Mouse (Mus musculus): ENCODE results near the gene Nfe2l1. TPM values are rescaled to one million over a fixed set of nuclear protein-coding genes. Genes with fewer than 3 reads are reported as not detected.
A peak's percentile ranks its signal among the peaks of the same experiment; 100 is the strongest.
"Not testable (repeated sequence)": the region's sequence is repeated elsewhere in the genome, so short reads cannot be mapped to it uniquely, and the experiment has no call there.

Nfe2l1 gene
- polyA plus RNA-seq, 1 experiment from 2014 or later = 52.6 TPM

GRCm38 (mm10) chr11:96813920-96814319 lies 15.8 kb downstream of the Nfe2l1 start:
- Histone ChIP-seq H3K4me3 (replicated peaks) (no peak overlapping the region), H3K27me3 (replicated peaks) (no peaks in the 10 kb centered on the region), H3K27ac (no peak overlapping the region), H3K4me2 (replicated peaks) (no peak overlapping the region), H3K9ac (no peak overlapping the region), H3K4me1 (replicated peaks) (no peaks in the 10 kb centered on the region), H3K9me3 (no peaks in the 10 kb centered on the region), H3K36me3 (peaks cover 43% of the 10 kb centered on the region)
- no peak for ATAC-seq
- 84% methylated on average over 5 of the region's 5 CpGs for WGBS

- 82% methylated on average over 4 of the region's 4 CpGs for WGBS
- Histone ChIP-seq H3K9me3 (no peaks in the 10 kb centered on the region), H3K4me3 (replicated peaks) (no peak overlapping the region), H3K9ac (no peak overlapping the region), H3K4me1 (replicated peaks) (no peaks in the 10 kb centered on the region), H3K27me3 (replicated peaks) (no peaks in the 10 kb centered on the region), H3K36me3 (peaks cover 43% of the 10 kb centered on the region), H3K27ac (no peak overlapping the region), H3K4me2 (replicated peaks) (no peak overlapping the region)
- no peak for ATAC-seq
These were observed 16.3 kb downstream of the Nfe2l1 start for GRCm38 (mm10) chr11:96813455-96813854.

DNA sequence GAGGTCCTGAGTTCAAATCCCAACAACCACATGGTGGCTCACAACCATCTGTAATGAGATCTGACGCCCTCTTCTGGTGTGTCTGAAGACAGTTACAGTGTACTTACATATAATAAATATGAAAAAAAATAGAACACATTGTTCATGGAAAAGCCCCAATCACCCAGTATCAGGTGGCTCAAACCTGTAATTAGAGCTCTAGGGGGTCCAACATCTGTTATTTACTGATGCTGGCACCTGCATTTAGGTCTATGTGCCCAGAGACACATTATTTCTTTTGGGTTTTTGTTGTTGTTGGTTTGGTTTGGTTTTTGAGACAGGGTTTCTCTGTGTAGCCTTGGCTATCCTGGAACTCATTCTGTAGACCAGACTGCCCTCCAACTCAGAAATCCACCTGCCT lies 18.6 kb downstream of the Nfe2l1 start:
- H3K9me3 ChIP-seq; H3K4me3 ChIP-seq (replicated peaks); H3K4me1 ChIP-seq (replicated peaks); H3K4me2 ChIP-seq (replicated peaks); H3K27ac ChIP-seq; ATAC-seq; H3K27me3 ChIP-seq (replicated peaks); H3K9ac ChIP-seq: not testable (repeated sequence)
- H3K36me3 ChIP-seq = peaks cover 31% of the 10 kb centered on the region
- WGBS = 89% methylated on average over 1 of the region's 1 CpGs

GRCm38 (mm10) chr11:96809562-96810235 lies 20.1 kb downstream of the Nfe2l1 start:
- no peak overlapping the region for H3K9ac ChIP-seq
- no peak overlapping the region for H3K27ac ChIP-seq
- H3K4me3 ChIP-seq (replicated peaks) = no peak overlapping the region
- ATAC-seq = no peak
- WGBS = 90% methylated on average over 6 of the region's 6 CpGs
- H3K27me3 ChIP-seq (replicated peaks) = no peaks in the 10 kb centered on the region
- peaks cover 31% of the 10 kb centered on the region for H3K36me3 ChIP-seq
- no peaks in the 10 kb centered on the region for H3K9me3 ChIP-seq
- H3K4me1 ChIP-seq (replicated peaks) = no peaks in the 10 kb centered on the region
- no peak overlapping the region for H3K4me2 ChIP-seq (replicated peaks)

DNA sequence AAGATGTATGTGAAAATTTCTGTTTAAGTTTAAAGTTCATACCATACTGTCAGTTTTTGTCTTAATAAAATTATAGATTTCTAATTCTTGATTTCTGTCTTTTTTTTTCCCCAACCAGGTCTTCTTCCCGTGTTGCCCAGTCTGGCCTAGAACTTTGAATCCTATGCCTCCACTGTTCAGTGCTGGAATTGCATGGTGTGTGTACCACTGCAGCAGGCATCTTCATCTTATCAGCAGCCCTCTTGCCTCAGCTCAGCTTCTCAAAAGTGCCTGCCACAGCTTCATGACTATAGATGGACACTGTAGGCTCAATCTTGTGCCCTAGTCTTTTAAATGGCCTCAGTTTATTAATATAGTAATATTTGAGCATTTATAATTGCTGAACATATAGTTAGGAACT lies 21.7 kb downstream of the Nfe2l1 start:
- Histone ChIP-seq H3K4me3 (replicated peaks) (no peak overlapping the region), H3K27ac (no peak overlapping the region), H3K36me3 (peaks cover 37% of the 10 kb centered on the region), H3K9ac (no peak overlapping the region), H3K27me3 (replicated peaks) (no peaks in the 10 kb centered on the region), H3K4me1 (replicated peaks) (no peaks in the 10 kb centered on the region), H3K9me3 (no peaks in the 10 kb centered on the region), H3K4me2 (replicated peaks) (no peak overlapping the region)
- no peak for ATAC-seq
- 57% methylated on average over 1 of the region's 1 CpGs for WGBS

DNA sequence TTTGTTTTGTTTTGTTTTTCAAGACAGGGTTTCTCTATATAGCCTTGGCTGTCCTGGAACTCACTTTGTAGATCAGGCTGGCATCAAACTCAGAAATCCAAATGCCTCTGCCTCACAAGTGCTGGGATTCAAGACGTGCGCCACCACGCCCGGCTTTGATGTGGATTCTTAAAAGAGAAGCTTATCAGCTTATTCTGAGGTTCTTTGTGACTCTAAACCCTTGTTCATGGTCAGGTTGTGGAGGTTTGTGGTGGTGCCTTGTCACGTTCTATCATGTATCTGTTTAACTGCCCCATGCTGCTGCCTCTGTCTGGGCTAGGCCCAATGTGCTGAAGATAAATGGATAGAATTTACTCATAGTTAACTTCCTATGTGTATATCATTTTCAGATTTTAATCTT lies 24.2 kb downstream of the Nfe2l1 start:
- peaks cover 37% of the 10 kb centered on the region for H3K36me3 ChIP-seq
- no peak overlapping the region for H3K27ac ChIP-seq
- no peak overlapping the region for H3K9ac ChIP-seq
- H3K4me1 ChIP-seq (replicated peaks) = no peaks in the 10 kb centered on the region
- no peak for ATAC-seq
- H3K4me2 ChIP-seq (replicated peaks) = no peak overlapping the region
- 87% methylated on average over 5 of the region's 5 CpGs for WGBS
- no peaks in the 10 kb centered on the region for H3K27me3 ChIP-seq (replicated peaks)
- H3K9me3 ChIP-seq = no peaks in the 10 kb centered on the region
- H3K4me3 ChIP-seq (replicated peaks) = no peak overlapping the region

- peaks cover 10% of the 10 kb centered on the region; the same call in 1 of the 2 replicates for H3K36me3 ChIP-seq
- WGBS = 89% methylated on average over 2 of the region's 2 CpGs
- no peak for ATAC-seq
- H3K9ac ChIP-seq = no peak overlapping the region
- H3K27me3 ChIP-seq (replicated peaks) = no peaks in the 10 kb centered on the region
- no peak overlapping the region for H3K4me2 ChIP-seq (replicated peaks)
- H3K9me3 ChIP-seq = no peaks in the 10 kb centered on the region
- H3K4me3 ChIP-seq (replicated peaks) = no peak overlapping the region
- no peaks in the 10 kb centered on the region for H3K4me1 ChIP-seq (replicated peaks)
- no peak overlapping the region for H3K27ac ChIP-seq
These were observed 30.3 kb downstream of the Nfe2l1 start for GRCm38 (mm10) chr11:96799511-96799910.

GRCm38 (mm10) chr11:96796586-96796985 lies 33.2 kb downstream of the Nfe2l1 start:
- Histone ChIP-seq H3K9ac (no peak overlapping the region), H3K36me3 (peaks cover 4% of the 10 kb centered on the region; the same call in 1 of the 2 replicates), H3K27ac (no peak overlapping the region), H3K4me1 (replicated peaks) (no peaks in the 10 kb centered on the region; the same call in 1 of the 2 replicates), H3K4me3 (replicated peaks) (no peak overlapping the region), H3K9me3 (no peaks in the 10 kb centered on the region), H3K4me2 (replicated peaks) (no peak overlapping the region), H3K27me3 (replicated peaks) (no peaks in the 10 kb centered on the region)
- WGBS = 67% methylated on average over 1 of the region's 1 CpGs
- ATAC-seq = no peak

GRCm38 (mm10) chr11:96796081-96796480 lies 33.7 kb downstream of the Nfe2l1 start:
- Histone ChIP-seq H3K4me3 (replicated peaks) (no peak overlapping the region), H3K9me3 (no peaks in the 10 kb centered on the region), H3K4me1 (replicated peaks) (no peaks in the 10 kb centered on the region; the same call in 1 of the 2 replicates), H3K9ac (no peak overlapping the region), H3K27me3 (replicated peaks) (no peaks in the 10 kb centered on the region), H3K4me2 (replicated peaks) (no peak overlapping the region), H3K27ac (no peak overlapping the region), H3K36me3 (peaks cover 4% of the 10 kb centered on the region; the same call in 1 of the 2 replicates)
- no peak for ATAC-seq
- WGBS = 99% methylated on average over 2 of the region's 2 CpGs

DNA sequence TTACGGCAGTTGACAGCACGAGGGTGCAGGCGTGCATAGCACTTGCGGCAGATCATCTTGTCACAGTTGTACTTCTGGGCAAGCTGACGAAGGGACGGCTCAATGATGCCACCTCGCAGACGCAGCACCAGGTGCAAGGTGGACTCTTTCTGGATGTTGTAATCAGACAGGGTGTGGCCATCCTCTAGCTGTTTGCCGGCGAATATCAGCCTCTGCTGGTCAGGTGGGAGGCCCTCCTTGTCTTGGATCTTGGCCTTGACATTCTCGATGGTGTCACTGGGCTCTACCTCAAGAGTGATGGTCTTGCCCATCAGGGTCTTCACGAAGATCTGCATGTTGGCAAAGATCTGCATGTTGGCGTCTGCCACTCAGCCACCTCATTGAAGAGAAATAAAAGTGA lies 34.3 kb downstream of the Nfe2l1 start:
- H3K4me1 ChIP-seq (replicated peaks) = peaks cover 5% of the 10 kb centered on the region
- no peak for ATAC-seq
- 88% methylated on average over 13 of the region's 13 CpGs for WGBS
- H3K27me3 ChIP-seq (replicated peaks) = no peaks in the 10 kb centered on the region
- no peak overlapping the region for H3K4me2 ChIP-seq (replicated peaks)
- no peak overlapping the region for H3K4me3 ChIP-seq (replicated peaks)
- no peak overlapping the region for H3K27ac ChIP-seq
- peaks cover 3% of the 10 kb centered on the region; the same call in 1 of the 2 replicates for H3K36me3 ChIP-seq
- no peaks in the 10 kb centered on the region for H3K9me3 ChIP-seq
- no peak overlapping the region for H3K9ac ChIP-seq

DNA sequence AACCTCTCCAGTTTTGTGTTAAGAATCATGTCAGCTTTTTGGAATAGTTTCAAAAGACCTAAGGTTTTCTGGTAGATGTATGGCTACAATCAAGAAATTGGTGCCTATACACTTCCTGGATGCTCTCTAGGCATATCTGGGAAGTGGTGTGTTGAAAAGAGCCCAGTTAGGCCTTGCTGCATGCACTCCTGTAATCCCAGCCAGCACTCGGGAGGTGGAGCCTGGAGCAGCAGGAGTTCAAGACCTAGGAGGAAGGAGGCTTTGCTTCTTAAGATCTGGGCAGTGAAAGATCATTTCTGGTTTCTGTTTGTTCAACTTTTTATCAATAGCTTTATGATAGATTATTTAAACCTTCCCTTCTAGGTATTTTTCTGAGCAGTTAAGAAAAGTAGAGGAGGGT lies 39.1 kb downstream of the Nfe2l1 start:
- H3K27me3 ChIP-seq (replicated peaks) = no peaks in the 10 kb centered on the region
- H3K9me3 ChIP-seq = no peaks in the 10 kb centered on the region
- no peak overlapping the region for H3K27ac ChIP-seq
- no peaks in the 10 kb centered on the region for H3K36me3 ChIP-seq
- no peak for ATAC-seq
- peaks cover 10% of the 10 kb centered on the region for H3K4me1 ChIP-seq (replicated peaks)
- no peak overlapping the region; the same call in 1 of the 2 replicates for H3K9ac ChIP-seq
- WGBS = 5% methylated on average over 1 of the region's 1 CpGs
- peak overlapping the region; percentile 66 for H3K4me2 ChIP-seq (replicated peaks)
- 0 out of 2 replicates have a peak overlapping the region, but pooled peaks have one; percentile 6 for H3K4me3 ChIP-seq (replicated peaks)

DNA sequence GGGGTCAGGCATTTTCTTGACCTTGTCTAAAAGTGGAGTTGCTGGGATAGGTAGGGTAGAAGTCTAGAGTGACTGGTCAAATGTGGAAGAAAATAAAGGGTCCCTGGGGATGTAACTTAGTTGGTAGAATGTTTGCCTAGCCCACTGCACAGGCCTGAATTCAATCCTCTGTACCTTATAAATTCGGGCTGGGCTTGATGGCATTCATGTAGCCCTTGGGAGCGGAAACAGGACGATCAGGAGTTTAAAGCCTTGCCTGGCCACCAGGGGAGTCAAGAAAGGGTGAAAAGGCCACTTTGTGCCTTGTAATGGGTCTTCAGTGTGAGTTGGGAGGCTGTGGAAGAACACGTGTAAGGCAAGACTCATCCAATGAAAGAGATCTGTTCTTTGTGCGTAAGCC lies 39.8 kb downstream of the Nfe2l1 start:
- Histone ChIP-seq H3K4me2 (replicated peaks) (peak overlapping the region; percentile 66), H3K9ac (peak overlapping the region; percentile 92), H3K4me3 (replicated peaks) (peak overlapping the region; percentile 97), H3K4me1 (replicated peaks) (peaks cover 10% of the 10 kb centered on the region), H3K36me3 (no peaks in the 10 kb centered on the region), H3K9me3 (no peaks in the 10 kb centered on the region), H3K27me3 (replicated peaks) (no peaks in the 10 kb centered on the region), H3K27ac (0 out of 2 replicates have a peak overlapping the region, but pooled peaks have one; percentile 97)
- WGBS = 7% methylated on average over 5 of the region's 5 CpGs
- no peak for ATAC-seq

Data from intestine, embryonic 15.5 days (tissue).